Mouse (Mus musculus): Measurements from ENCODE around the gene Ucp3.
A peak's percentile ranks its signal among the peaks of the same experiment; 100 is the strongest.

The Ucp3 gene

GRCm38 (mm10) chr7:100501027-100501843 is 28.4 kb downstream of the Ucp3 start:
- DNase-seq (ENCODE audit: low spot score): peak; percentile 34

GRCm38 (mm10) chr7:100501844-100502373 is 29.1 kb downstream of the Ucp3 start:
- no peak for DNase-seq (ENCODE audit: low spot score)

GRCm38 (mm10) chr7:100502374-100502922 is 29.7 kb downstream of the Ucp3 start:
- DNase-seq (ENCODE audit: low spot score): no peak

GRCm38 (mm10) chr7:100503076-100503475 is 30.3 kb downstream of the Ucp3 start:
- DNase-seq (ENCODE audit: low spot score): no peak

- DNase-seq (ENCODE audit: low spot score): no peak
These were observed 32.1 kb downstream of the Ucp3 start for GRCm38 (mm10) chr7:100504740-100505487.

GRCm38 (mm10) chr7:100506494-100506893 is 33.7 kb downstream of the Ucp3 start:
- DNase-seq (ENCODE audit: low spot score): no peak

- DNase-seq (ENCODE audit: low spot score): no peak
These were observed 35.9 kb downstream of the Ucp3 start for GRCm38 (mm10) chr7:100508670-100509069.

GRCm38 (mm10) chr7:100511602-100512001 is 38.8 kb downstream of the Ucp3 start:
- no peak for DNase-seq (ENCODE audit: low spot score)

- DNase-seq (ENCODE audit: low spot score): no peak
These were observed 41.8 kb downstream of the Ucp3 start, which contains the start of gene Dnajb13 for GRCm38 (mm10) chr7:100514573-100514972. Gene Dnajb13 (minus strand): TSS chr7:100514960.

GRCm38 (mm10) chr7:100520204-100520603 is 47.4 kb downstream of the Ucp3 start:
- no peak for DNase-seq (ENCODE audit: low spot score)

- DNase-seq (ENCODE audit: low spot score): peak; percentile 83
These were observed 48.0 kb downstream of the Ucp3 start for GRCm38 (mm10) chr7:100520663-100521285.

- DNase-seq (ENCODE audit: low spot score): no peak
These were observed 49.4 kb downstream of the Ucp3 start for GRCm38 (mm10) chr7:100522222-100522621.

- no peak for DNase-seq (ENCODE audit: low spot score)
These were observed 51.9 kb downstream of the Ucp3 start for GRCm38 (mm10) chr7:100524669-100525068.

GRCm38 (mm10) chr7:100530766-100531165 is 58.0 kb downstream of the Ucp3 start:
- DNase-seq (ENCODE audit: low spot score): no peak

- DNase-seq (ENCODE audit: low spot score): no peak
These were observed 60.7 kb downstream of the Ucp3 start for GRCm38 (mm10) chr7:100533503-100533902.

GRCm38 (mm10) chr7:100534216-100534615 is 61.4 kb downstream of the Ucp3 start:
- DNase-seq (ENCODE audit: low spot score): no peak

- DNase-seq (ENCODE audit: low spot score): no peak
These were observed 63.0 kb downstream of the Ucp3 start for GRCm38 (mm10) chr7:100535831-100536230.
